Mouse (Mus musculus): ENCODE measurements at regions not wholly inside any gene's neighbourhood (a gene's known extent, or its start where the extent isn't known, plus 50 kb on each side); places are given as distances from the start of the nearest gene placed in this dataset.
"Not testable (repeated sequence)": the region's sequence is repeated elsewhere in the genome, so short reads cannot be mapped to it uniquely, and the experiment has no call there.

DNA sequence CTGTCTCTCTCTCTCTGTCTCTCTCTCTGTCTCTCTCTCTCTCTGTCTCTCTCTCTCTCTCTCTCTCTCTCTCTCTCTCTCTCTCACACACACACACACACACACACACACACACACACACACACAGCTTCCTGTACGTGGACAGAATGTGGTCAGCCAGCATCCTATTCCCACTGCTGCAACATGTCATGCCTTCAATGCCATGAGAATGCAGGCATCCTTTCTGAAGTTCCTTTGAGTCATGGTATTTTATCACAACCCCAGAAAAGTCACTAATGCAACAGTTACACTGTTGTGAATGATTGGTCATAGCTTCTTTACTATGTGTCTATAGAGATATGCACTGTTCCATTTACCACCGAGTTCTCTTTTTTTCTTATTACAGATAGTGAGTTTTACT lies 365.8 kb upstream of the Id2 start:
- H3K27ac ChIP-seq (ENCODE audit: low read length); ATAC-seq; H3K27me3 ChIP-seq (ENCODE audit: control insufficient read depth, insufficient read depth, low read depth, low read length); H3K9ac ChIP-seq (ENCODE audit: low read depth, low read length); H3K9me3 ChIP-seq (replicated peaks; ENCODE audit: control insufficient read depth, low read length, poor library complexity, severe bottlenecking); H3K4me1 ChIP-seq (ENCODE audit: control insufficient read depth, insufficient read depth, low read length); H3K36me3 ChIP-seq (ENCODE audit: control insufficient read depth, insufficient read depth, low read length); H3K4me2 ChIP-seq (ENCODE audit: low read length); H3K4me3 ChIP-seq (ENCODE audit: low read depth, low read length): not testable (repeated sequence)
- 82% methylated on average over 2 of the region's 2 CpGs for WGBS

DNA sequence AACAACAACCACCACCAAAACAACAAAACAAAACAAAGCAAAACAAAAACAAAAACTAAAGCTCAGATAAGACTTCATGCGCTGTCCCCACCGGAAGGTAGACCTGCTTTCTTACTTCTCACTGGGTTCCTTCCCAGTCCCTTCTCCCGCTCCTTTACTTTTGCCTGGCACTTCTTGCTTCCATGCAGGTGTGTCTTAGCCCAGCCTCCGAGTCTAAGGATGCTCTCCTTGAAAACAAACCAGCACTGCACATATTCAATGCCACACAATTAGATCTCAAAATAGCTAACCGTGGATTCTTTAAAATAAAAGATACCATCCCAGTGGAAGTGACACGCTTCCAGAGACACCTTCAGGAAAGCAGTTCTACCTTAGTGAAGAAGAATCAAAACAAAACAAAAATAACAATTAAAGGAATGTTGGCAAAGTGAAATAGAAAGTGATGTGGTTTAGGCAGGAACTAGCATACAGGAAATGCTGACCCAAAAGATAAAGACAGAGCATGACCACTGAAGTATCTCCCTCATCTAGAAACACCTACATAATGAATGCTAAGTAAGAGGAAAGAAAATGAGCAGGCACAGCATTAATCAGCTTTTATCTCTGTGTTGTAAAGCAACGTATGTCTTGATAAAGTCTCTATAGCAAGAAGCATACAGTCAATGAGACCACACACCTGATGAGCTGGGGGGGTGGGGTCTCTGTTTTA lies 358.5 kb upstream of the Id2 start:
- WGBS, result 93% methylated on average over 7 of the region's 7 CpGs
- H3K9ac ChIP-seq (ENCODE audit: low read depth, low read length), result no peak overlapping the region
- H3K4me2 ChIP-seq (ENCODE audit: low read length), result no peak overlapping the region
- no peak overlapping the region for H3K27ac ChIP-seq (ENCODE audit: low read length)
- H3K27me3 ChIP-seq (ENCODE audit: control insufficient read depth, insufficient read depth, low read depth, low read length), result no peaks in the 10 kb centered on the region
- H3K36me3 ChIP-seq (ENCODE audit: control insufficient read depth, insufficient read depth, low read length), result no peaks in the 10 kb centered on the region
- H3K9me3 ChIP-seq (replicated peaks; ENCODE audit: control insufficient read depth, low read length, poor library complexity, severe bottlenecking), result no peaks in the 10 kb centered on the region
- ATAC-seq, result no peak
- H3K4me3 ChIP-seq (ENCODE audit: low read depth, low read length), result no peak overlapping the region
- no peaks in the 10 kb centered on the region for H3K4me1 ChIP-seq (ENCODE audit: control insufficient read depth, insufficient read depth, low read length)

DNA sequence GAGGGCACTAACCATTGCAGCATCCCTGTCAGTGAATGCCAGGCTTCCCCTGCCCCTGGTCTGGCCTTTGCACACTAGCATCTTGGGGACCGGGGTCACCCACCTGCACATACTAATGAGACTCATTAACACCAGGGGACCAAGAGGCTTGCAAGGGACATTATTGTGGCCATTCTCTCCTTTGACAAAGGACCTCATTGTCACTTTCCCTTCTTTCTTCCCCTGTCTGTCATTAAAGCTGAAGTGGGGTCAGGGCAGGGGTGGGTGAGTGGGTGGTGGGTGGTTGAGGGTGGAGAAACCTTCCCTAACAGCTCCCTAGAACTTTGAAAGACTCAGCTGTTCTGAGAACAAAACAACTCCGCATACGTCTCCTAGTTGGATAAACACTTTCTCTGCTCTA lies 356.4 kb upstream of the Id2 start:
- no peak for ATAC-seq
- Histone ChIP-seq H3K27me3 (ENCODE audit: control insufficient read depth, insufficient read depth, low read depth, low read length) (no peaks in the 10 kb centered on the region), H3K4me3 (ENCODE audit: low read depth, low read length) (no peak overlapping the region), H3K9ac (ENCODE audit: low read depth, low read length) (no peak overlapping the region), H3K9me3 (replicated peaks; ENCODE audit: control insufficient read depth, low read length, poor library complexity, severe bottlenecking) (no peaks in the 10 kb centered on the region), H3K27ac (ENCODE audit: low read length) (no peak overlapping the region), H3K4me2 (ENCODE audit: low read length) (no peak overlapping the region), H3K4me1 (ENCODE audit: control insufficient read depth, insufficient read depth, low read length) (no peaks in the 10 kb centered on the region), H3K36me3 (ENCODE audit: control insufficient read depth, insufficient read depth, low read length) (no peaks in the 10 kb centered on the region)
- 33% methylated on average over 3 of the region's 3 CpGs for whole genome bisulfite sequencing

- Histone ChIP-seq H3K9me3 (replicated peaks; ENCODE audit: control insufficient read depth, low read length, poor library complexity, severe bottlenecking) (no peaks in the 10 kb centered on the region), H3K27me3 (ENCODE audit: control insufficient read depth, insufficient read depth, low read depth, low read length) (no peaks in the 10 kb centered on the region), H3K4me2 (ENCODE audit: low read length) (no peak overlapping the region), H3K36me3 (ENCODE audit: control insufficient read depth, insufficient read depth, low read length) (no peaks in the 10 kb centered on the region), H3K4me1 (ENCODE audit: control insufficient read depth, insufficient read depth, low read length) (no peaks in the 10 kb centered on the region), H3K4me3 (ENCODE audit: low read depth, low read length) (no peak overlapping the region), H3K27ac (ENCODE audit: low read length) (no peak overlapping the region), H3K9ac (ENCODE audit: low read depth, low read length) (no peak overlapping the region)
- no peak for ATAC-seq
- WGBS, result 88% methylated on average over 2 of the region's 2 CpGs
These were observed 354.2 kb upstream of the Id2 start for GRCm38 (mm10) chr12:25451156-25451555.

DNA sequence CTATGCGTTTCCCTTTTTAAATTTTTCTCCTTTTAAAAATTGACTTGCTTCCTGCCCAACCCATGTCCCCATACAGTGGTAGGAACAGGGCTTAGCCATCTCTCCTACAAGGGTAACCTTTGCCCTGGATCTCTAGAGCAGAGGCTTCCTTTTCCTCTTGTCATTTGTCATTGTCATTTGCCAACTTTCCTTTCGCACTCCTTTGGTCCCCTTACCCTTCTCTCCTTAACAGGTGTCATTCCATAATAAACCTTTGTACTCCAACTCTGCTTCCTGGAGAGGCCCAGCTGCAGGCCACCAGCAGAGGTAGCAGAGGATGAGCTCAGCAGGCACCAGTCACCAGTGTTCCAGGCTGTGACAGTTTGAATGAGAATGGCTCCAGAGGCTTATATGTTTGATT lies 347.4 kb upstream of the Id2 start:
- Histone ChIP-seq H3K4me2 (ENCODE audit: low read length) (no peak overlapping the region), H3K27ac (ENCODE audit: low read length) (no peak overlapping the region), H3K36me3 (ENCODE audit: control insufficient read depth, insufficient read depth, low read length) (no peaks in the 10 kb centered on the region), H3K4me1 (ENCODE audit: control insufficient read depth, insufficient read depth, low read length) (no peaks in the 10 kb centered on the region), H3K9ac (ENCODE audit: low read depth, low read length) (no peak overlapping the region), H3K27me3 (ENCODE audit: control insufficient read depth, insufficient read depth, low read depth, low read length) (no peaks in the 10 kb centered on the region), H3K9me3 (replicated peaks; ENCODE audit: control insufficient read depth, low read length, poor library complexity, severe bottlenecking) (no peaks in the 10 kb centered on the region), H3K4me3 (ENCODE audit: low read depth, low read length) (no peak overlapping the region)
- WGBS, result 81% methylated on average over 2 of the region's 2 CpGs
- ATAC-seq, result no peak

- H3K27me3 ChIP-seq (ENCODE audit: control insufficient read depth, insufficient read depth, low read depth, low read length), result no peaks in the 10 kb centered on the region
- 95% methylated on average over 7 of the region's 7 CpGs for WGBS
- ATAC-seq, result no peak
- H3K4me1 ChIP-seq (ENCODE audit: control insufficient read depth, insufficient read depth, low read length), result no peaks in the 10 kb centered on the region
- H3K9me3 ChIP-seq (replicated peaks; ENCODE audit: control insufficient read depth, low read length, poor library complexity, severe bottlenecking), result no peaks in the 10 kb centered on the region
- no peak overlapping the region for H3K4me2 ChIP-seq (ENCODE audit: low read length)
- no peak overlapping the region for H3K9ac ChIP-seq (ENCODE audit: low read depth, low read length)
- H3K36me3 ChIP-seq (ENCODE audit: control insufficient read depth, insufficient read depth, low read length), result no peaks in the 10 kb centered on the region
- no peak overlapping the region for H3K4me3 ChIP-seq (ENCODE audit: low read depth, low read length)
- no peak overlapping the region for H3K27ac ChIP-seq (ENCODE audit: low read length)
These were observed 342.1 kb upstream of the Id2 start for GRCm38 (mm10) chr12:25439029-25439551.

DNA sequence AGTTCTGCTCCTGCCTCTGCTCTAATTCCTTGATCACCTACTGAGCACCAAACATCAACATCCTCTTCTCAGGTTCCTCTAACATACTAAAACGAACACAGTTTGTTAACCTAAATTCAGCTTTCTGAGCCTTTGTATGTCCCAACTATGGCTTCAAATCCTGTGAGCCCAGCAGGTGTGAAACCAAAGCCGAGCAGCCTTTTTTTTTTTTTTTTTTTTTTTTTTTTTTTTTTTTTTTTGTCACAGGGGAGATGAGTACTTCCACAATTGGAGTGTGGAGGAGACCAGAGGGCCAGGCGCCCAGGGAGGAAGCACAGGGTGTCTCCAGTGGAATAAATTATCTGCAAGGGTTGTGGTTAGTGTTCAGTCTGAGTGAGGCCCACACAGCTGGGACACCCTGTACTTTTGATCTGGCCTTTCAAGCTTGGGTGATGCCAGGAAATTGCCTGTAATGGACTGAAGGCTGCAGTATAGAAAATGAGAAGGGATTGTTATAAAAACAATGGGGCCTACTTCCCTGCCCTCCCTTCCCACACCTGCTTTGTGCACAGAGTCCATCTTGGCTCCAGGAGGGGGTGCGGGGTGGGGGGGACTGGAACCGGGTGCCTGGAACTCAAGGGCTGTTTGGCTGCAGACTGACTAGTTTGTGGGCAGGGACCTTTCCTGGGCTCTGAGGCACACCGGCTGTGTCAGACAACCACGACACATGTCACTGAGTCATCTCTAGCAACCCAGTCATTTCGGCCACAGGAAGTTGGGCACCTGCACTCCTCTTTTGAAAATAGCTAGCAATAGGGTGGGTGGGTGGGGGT lies 341.5 kb upstream of the Id2 start:
- H3K9me3 ChIP-seq (replicated peaks; ENCODE audit: control insufficient read depth, low read length, poor library complexity, severe bottlenecking), result no peaks in the 10 kb centered on the region
- no peaks in the 10 kb centered on the region for H3K36me3 ChIP-seq (ENCODE audit: control insufficient read depth, insufficient read depth, low read length)
- H3K4me1 ChIP-seq (ENCODE audit: control insufficient read depth, insufficient read depth, low read length), result no peaks in the 10 kb centered on the region
- no peak overlapping the region for H3K4me3 ChIP-seq (ENCODE audit: low read depth, low read length)
- whole genome bisulfite sequencing, result 58% methylated on average over 8 of the region's 8 CpGs
- H3K9ac ChIP-seq (ENCODE audit: low read depth, low read length), result no peak overlapping the region
- H3K27me3 ChIP-seq (ENCODE audit: control insufficient read depth, insufficient read depth, low read depth, low read length), result no peaks in the 10 kb centered on the region
- no peak overlapping the region for H3K4me2 ChIP-seq (ENCODE audit: low read length)
- no peak overlapping the region for H3K27ac ChIP-seq (ENCODE audit: low read length)
- ATAC-seq, result no peak

DNA sequence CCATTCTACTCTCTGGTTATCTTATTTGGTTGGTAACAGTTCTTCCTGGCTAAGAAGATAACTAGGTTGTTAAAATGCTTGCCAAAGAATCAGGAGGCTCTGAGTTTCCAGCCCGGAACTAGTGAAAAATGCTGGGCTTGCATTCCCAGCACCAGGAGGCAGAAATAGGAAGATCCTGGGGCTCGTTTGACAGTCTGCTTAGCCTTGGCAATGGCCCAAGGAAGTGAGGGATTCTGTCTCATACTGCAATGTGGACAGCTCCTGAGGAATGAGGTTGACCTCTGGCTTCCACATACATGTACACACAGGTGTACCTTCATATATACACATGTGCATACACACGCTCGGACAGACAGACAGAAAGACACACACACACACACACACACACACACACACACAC lies 340.6 kb upstream of the Id2 start:
- no peak overlapping the region for H3K27ac ChIP-seq (ENCODE audit: low read length)
- H3K27me3 ChIP-seq (ENCODE audit: control insufficient read depth, insufficient read depth, low read depth, low read length), result no peaks in the 10 kb centered on the region
- no peaks in the 10 kb centered on the region for H3K36me3 ChIP-seq (ENCODE audit: control insufficient read depth, insufficient read depth, low read length)
- ATAC-seq, result no peak
- WGBS, result 67% methylated on average over 4 of the region's 4 CpGs
- H3K9me3 ChIP-seq (replicated peaks; ENCODE audit: control insufficient read depth, low read length, poor library complexity, severe bottlenecking), result no peaks in the 10 kb centered on the region
- no peak overlapping the region for H3K9ac ChIP-seq (ENCODE audit: low read depth, low read length)
- no peak overlapping the region for H3K4me3 ChIP-seq (ENCODE audit: low read depth, low read length)
- no peaks in the 10 kb centered on the region for H3K4me1 ChIP-seq (ENCODE audit: control insufficient read depth, insufficient read depth, low read length)
- no peak overlapping the region for H3K4me2 ChIP-seq (ENCODE audit: low read length)

DNA sequence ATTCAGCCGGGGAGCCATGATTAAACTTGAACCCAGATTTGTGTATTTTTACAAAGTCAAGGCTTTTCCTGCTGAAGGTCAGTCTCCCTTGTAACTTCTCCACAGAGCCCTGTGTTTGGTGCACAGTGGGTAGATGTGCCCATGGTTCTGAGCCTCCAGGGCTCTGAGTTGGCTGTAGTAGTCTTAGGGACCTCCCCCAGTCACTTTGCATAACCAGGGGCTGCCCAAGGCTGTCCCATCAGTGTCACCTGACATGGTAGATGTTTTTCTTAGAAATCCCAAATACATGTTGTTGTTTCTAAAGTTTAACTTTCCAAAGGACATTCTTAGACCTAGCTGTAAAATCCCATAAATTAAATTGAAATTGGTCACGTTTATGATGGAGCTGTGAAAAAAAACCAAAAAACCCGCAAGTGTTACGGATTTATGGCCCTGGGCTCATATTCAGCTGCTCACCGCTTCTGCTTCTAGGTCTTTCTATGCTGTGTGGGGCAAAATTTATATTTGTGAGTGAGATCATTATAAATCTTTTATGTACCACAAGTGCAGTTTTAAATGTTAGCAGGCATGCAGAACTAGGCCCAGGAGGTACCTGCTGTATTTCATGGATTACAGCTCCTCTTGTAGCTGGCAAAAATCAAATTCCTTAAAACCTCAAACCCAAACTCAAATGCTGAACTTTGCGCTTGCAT lies 339.4 kb upstream of the Id2 start:
- Histone ChIP-seq H3K36me3 (ENCODE audit: control insufficient read depth, insufficient read depth, low read length) (no peaks in the 10 kb centered on the region), H3K9me3 (replicated peaks; ENCODE audit: control insufficient read depth, low read length, poor library complexity, severe bottlenecking) (no peaks in the 10 kb centered on the region), H3K4me2 (ENCODE audit: low read length) (no peak overlapping the region), H3K9ac (ENCODE audit: low read depth, low read length) (no peak overlapping the region), H3K27ac (ENCODE audit: low read length) (no peak overlapping the region), H3K4me1 (ENCODE audit: control insufficient read depth, insufficient read depth, low read length) (no peaks in the 10 kb centered on the region), H3K4me3 (ENCODE audit: low read depth, low read length) (no peak overlapping the region), H3K27me3 (ENCODE audit: control insufficient read depth, insufficient read depth, low read depth, low read length) (no peaks in the 10 kb centered on the region)
- no peak for ATAC-seq
- WGBS, result 85% methylated on average over 6 of the region's 6 CpGs

Measured in midbrain, embryonic 16.5 days (tissue).